Mouse (Mus musculus): ENCODE measurements around the gene Hmgcs2.

DNA sequence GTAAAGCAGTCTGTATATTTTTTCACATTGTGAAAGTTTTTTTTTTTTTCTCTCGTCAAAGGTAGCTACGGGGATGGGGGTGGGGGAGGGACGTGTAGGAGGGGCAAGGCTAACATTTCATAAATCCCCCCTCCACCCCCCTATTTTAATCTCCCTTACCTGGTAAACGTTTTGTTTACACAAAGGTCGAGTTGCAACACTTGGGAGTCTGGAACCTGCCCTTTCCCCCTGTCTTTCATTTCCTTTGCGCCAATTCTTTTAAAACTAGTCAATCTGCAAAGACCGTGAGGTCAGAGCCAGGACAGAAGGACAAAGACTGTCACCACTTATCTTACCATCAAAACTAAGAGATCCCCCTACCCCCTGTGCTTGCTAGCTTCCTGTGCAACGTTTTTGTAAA is 34.3 kb upstream of the Hmgcs2 start:
- TF ChIP-seq POLR2AphosphoS2 (IDR thresholded peaks at IDR 0.05; ENCODE audit: low read length) (no peak), TAL1 (IDR thresholded peaks at IDR 0.05; ENCODE audit: low read length) (no peak), ZNF384 (IDR thresholded peaks at IDR 0.05; ENCODE audit: low read depth, low read length) (no peak), MAFK (IDR thresholded peaks at IDR 0.05; ENCODE audit: borderline replicate concordance, low read depth, low read length) (no peak)

Data from MEL (cell line).